Comparison of ENCODE assay signal across 8 mouse cellular contexts in the genomic region with DNA sequence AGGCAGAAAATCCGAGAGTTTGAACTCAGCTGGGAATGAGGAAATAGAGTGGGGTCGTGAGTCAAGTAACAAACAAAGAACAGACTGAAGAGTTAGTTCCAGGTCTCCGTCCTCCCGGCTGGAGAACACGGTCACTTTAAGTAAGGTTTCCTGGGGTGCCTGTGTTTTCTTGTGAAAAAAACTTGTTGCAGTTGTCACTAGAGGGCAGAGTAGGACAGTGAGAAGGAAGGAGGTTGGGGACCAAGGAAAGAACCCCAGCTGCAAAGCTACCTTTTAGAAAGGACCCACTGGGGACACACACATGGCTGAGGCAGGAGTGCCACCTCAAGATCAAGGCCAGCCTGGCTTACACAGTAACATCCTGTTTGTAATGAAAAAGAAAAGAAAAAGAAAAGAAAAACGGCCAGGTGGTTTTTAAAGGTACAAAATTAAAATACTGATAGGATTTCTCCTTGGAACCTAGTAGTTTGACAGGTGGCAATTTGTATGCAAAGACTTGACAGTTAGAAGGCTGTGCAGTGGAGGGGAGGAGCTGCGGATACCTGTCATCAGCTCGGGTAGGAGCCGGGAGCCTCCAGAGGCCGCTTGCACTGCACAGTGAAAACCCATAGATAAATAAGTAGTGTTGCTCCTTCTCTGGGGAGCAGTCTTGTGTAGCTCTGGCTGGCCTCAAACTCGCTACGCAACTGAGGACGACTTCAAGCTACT. TPM values are rescaled to one million over a fixed set of nuclear protein-coding genes. Genes with fewer than 3 reads are reported as not detected.
A peak's percentile ranks its signal among the peaks of the same experiment; 100 is the strongest.
DNase-seq lines count a peak whose midpoint lies in the region; ATAC-seq and TF ChIP-seq lines count a peak whose summit lies in the region.

No protein-coding gene starts in this region.

- no peaks in the 10 kb centered on the region for H3K27me3 ChIP-seq in spleen, adult 2 months (ENCODE audit: control insufficient read depth, insufficient read depth, low read length)
- no peaks in the 10 kb centered on the region for H3K27me3 ChIP-seq in heart, embryonic 12.5 days (replicated peaks)

- peak; percentile 23 to 38 for DNase-seq in spleen, adult 2 months (ENCODE audit: low read depth in 1 of 2, low spot score in 2 of 2)
- DNase-seq in spleen, postnatal 14 days (ENCODE audit: low spot score in 2 of 2) = no peak
- DNase-seq in adipocyte (ENCODE audit: low spot score) (peak; percentile 69), liver (peak; percentile 48)
- DNase-seq in retina, postnatal 7 days (ENCODE audit: low read depth, low spot score) = peak; percentile 33
- no peak for DNase-seq in left cerebral cortex, adult 11 months (ENCODE audit: low spot score)
- no peak for DNase-seq in gastrocnemius, postnatal 25 days

- H3K9ac ChIP-seq in heart, embryonic 12.5 days = peak overlapping the region; percentile 19; the same call in 1 of the 2 replicates

- H3K4me3 ChIP-seq in spleen, adult 2 months (ENCODE audit: extremely low read depth, insufficient read depth, insufficient read length) = no peak overlapping the region
- no peak overlapping the region for H3K4me3 ChIP-seq in heart, embryonic 12.5 days

- WGBS in spleen, adult 2 months = 13% methylated on average over 13 of the region's 13 CpGs
- WGBS in heart, embryonic 12.5 days = 7% methylated on average over 13 of the region's 13 CpGs

- peak; percentile 64; the same call in 1 of the 2 replicates for TF ChIP-seq CTCF in spleen, adult 2 months (IDR thresholded peaks at IDR 0.05; ENCODE audit: extremely low read depth, insufficient read depth, insufficient read length, insufficient replicate concordance)

- H3K4me1 ChIP-seq in spleen, adult 2 months (ENCODE audit: control insufficient read depth, insufficient read depth, insufficient read length) = peaks cover 5% of the 10 kb centered on the region; the same call in 1 of the 2 replicates
- H3K4me1 ChIP-seq in heart, embryonic 12.5 days (replicated peaks) = peaks cover 25% of the 10 kb centered on the region

- ATAC-seq in heart, embryonic 12.5 days (ENCODE audit: insufficient number of reproducible peaks, low FRiP score) = peak; percentile 41

- peaks cover 5% of the 10 kb centered on the region for H3K36me3 ChIP-seq in spleen, adult 2 months (ENCODE audit: control insufficient read depth, insufficient read depth, low read length)
- peaks cover 31% of the 10 kb centered on the region for H3K36me3 ChIP-seq in heart, embryonic 12.5 days

- no peak overlapping the region for H3K27ac ChIP-seq in spleen, adult 2 months (ENCODE audit: insufficient read depth, low read length)
- H3K27ac ChIP-seq in heart, embryonic 12.5 days (ENCODE audit: poor library complexity, severe bottlenecking) = peak overlapping the region; percentile 59

- H3K4me2 ChIP-seq in heart, embryonic 12.5 days = peak overlapping the region; percentile 45

- H3K9me3 ChIP-seq in heart, embryonic 12.5 days (replicated peaks) = no peaks in the 10 kb centered on the region

- TF ChIP-seq POLR2A in spleen, adult 2 months (IDR thresholded peaks at IDR 0.05; ENCODE audit: low read depth, low read length) = no peak

RNA-seq across cellular contexts. Expression of a gene that starts 3.2 kb away (rescaled TPM):
- 89.3 and 103 TPM in 2 replicates for polyA plus RNA-seq in spleen, adult 2 months (2012; rRNA removed)
- 215 and 236 TPM in 2 replicates for polyA plus RNA-seq in heart, embryonic 12.5 days (2016; fragmentation: Nextera tagmentation; extraction: Ambion mirVana)
- total RNA-seq in gastrocnemius, postnatal 25 days (2021) = 100 to 1,000 TPM in 1 of 2 experiments, 10 to 100 TPM in 1; 90.9 to 101 TPM

RNA-seq across cellular contexts. Expression of a gene that starts 13.6 kb away (rescaled TPM):
- 116 and 120 TPM in 2 replicates for polyA plus RNA-seq in spleen, adult 2 months (2012; rRNA removed)
- polyA plus RNA-seq in heart, embryonic 12.5 days (2016; fragmentation: Nextera tagmentation; extraction: Ambion mirVana) = 43.5 and 44.3 TPM in 2 replicates
- total RNA-seq in gastrocnemius, postnatal 25 days (2021) = 1 to 10 TPM; 7.4 to 7.7 TPM

RNA-seq across cellular contexts. Expression of a gene that starts 22.1 kb away (rescaled TPM):
- 2.7 and 3.8 TPM in 2 replicates for polyA plus RNA-seq in spleen, adult 2 months (2012; rRNA removed)
- polyA plus RNA-seq in heart, embryonic 12.5 days (2016; fragmentation: Nextera tagmentation; extraction: Ambion mirVana) = 1.5 and 2.5 TPM in 2 replicates
- total RNA-seq in gastrocnemius, postnatal 25 days (2021) = 1 to 10 TPM; 4.1 to 4.6 TPM

RNA-seq across cellular contexts. Expression of a gene that starts 33.2 kb away (rescaled TPM):
- 82.8 and 108 TPM in 2 replicates for polyA plus RNA-seq in spleen, adult 2 months (2012; rRNA removed)
- polyA plus RNA-seq in heart, embryonic 12.5 days (2016; fragmentation: Nextera tagmentation; extraction: Ambion mirVana) = 6.5 and 7.1 TPM in 2 replicates
- 1 to 10 TPM; 1.7 to 2.7 TPM for total RNA-seq in gastrocnemius, postnatal 25 days (2021)

RNA-seq across cellular contexts. Expression of a gene that starts 58.1 kb away (rescaled TPM):
- polyA plus RNA-seq in spleen, adult 2 months (2012; rRNA removed) = 37.0 and 44.9 TPM in 2 replicates
- 86.6 and 86.8 TPM in 2 replicates for polyA plus RNA-seq in heart, embryonic 12.5 days (2016; fragmentation: Nextera tagmentation; extraction: Ambion mirVana)
- 10 to 100 TPM in 1 of 2 experiments, 1 to 10 TPM in 1; 6.5 to 10.5 TPM for total RNA-seq in gastrocnemius, postnatal 25 days (2021)

Comparison
In these comparisons a context has a peak if more than half of its experiments do, and no peak if none do; other contexts are left out.
1. DNase-seq: peak in spleen, adult 2 months (2 of 2), adipocyte (single experiment), liver (single experiment) and retina, postnatal 7 days (single experiment); none in spleen, postnatal 14 days (0 of 2), left cerebral cortex, adult 11 months (single experiment) and gastrocnemius, postnatal 25 days (single experiment).